Mouse (Mus musculus) ZHBTc4 (cell line): ENCODE results near the gene Ahcyl2.

Source experiments
- DNase-seq: peaks from one replicate; pipeline ENCODE4 v3.0.0-alpha.2; 2011; ENCODE audit warnings: low read depth, low spot score

The Ahcyl2 gene

DNA sequence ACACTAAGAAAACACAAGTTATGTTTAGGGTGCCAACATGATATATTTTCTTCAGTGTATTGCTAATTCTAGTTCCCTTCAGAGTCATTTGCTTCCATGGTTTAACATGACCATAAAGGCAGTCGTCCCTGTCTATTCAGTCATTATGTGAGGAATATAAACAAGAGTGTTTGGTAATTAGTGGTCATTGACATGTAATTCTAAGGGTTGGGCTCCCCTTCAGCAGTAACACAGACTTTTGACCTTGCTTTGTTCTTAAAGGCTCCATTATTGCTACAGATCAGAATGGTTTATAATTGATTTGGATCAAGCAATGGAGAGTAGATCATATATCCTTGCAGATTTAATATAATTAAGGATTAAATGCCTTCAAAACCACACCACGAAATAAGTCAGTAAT lies 82.9 kb downstream of the Ahcyl2 start:
- peak; percentile 54 for DNase-seq

DNA sequence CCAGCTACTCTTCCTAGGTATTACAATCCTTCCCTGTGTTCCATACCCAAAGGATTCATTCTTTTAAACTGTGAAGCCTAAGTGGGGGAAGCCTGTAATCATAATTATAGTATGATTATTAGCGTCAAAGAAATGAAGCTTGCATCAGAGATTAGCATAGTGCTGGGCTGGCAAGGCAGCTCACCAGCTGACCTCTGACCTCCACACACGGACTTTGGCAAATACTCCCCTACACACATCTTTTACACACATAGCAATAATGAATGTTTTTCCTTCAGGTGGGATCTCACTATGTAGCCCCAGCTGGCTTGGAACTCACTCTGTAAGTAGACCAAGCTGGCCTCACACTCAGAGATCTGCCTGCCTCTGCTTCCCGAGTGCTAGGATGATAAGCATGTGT lies 84.1 kb downstream of the Ahcyl2 start:
- no peak for DNase-seq

DNA sequence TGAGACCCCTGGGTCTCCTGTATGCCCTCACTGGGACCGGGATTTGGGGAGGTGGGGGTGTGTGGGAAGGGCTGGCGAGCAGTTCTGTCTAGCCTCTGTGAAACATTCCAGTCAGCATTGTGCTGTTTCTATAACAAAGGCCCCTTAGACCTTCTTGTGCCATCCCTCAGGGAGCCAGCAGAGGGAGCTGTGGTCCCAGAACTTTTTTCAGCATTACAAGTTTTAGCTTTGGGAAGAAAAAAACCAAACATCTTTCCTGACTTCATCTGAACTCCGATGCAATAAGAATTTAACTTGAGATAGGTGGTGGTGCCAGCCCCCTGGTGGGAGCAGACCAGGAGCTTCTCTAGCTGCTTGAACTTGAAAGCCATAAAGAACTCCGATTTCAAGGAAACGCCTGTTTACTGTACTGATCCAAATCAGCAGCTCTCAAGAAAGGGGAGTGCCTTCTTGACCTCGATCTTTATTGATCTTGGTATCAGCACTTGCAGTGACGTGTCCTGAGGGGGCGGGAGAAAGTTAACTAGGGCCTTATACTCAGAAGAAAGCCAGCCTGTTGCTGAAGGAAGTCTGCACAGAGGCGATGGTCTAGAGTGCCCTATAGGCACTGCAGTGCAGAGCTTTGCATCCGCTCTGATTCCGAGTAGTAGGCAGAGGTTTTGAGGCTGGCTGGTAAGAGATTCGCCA lies 85.5 kb downstream of the Ahcyl2 start:
- peak; percentile 87 for DNase-seq

DNA sequence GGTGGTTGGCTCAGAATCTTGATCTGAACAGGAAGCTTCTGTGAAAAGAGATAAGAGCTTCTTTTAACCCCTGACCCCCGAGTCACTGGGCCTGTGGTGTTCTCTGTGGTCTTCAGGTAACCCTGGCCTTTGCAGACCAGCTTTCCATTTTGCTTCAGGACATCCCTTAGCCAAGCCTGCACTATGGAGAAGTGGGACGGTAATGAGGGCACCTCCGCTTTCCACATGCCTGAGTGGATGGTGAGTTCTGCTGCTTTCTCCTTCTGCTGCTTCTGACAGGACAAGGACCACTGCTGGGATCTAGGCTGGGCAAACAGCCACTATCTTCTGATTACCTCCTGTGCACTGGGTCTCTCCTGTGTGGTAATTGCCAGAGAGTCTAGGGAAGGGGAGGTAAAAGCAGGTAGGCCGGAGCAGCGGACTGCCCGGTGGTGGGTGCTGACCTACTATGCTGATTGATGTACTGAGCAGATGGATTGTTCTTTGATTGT lies 86.1 kb downstream of the Ahcyl2 start:
- DNase-seq: no peak

DNA sequence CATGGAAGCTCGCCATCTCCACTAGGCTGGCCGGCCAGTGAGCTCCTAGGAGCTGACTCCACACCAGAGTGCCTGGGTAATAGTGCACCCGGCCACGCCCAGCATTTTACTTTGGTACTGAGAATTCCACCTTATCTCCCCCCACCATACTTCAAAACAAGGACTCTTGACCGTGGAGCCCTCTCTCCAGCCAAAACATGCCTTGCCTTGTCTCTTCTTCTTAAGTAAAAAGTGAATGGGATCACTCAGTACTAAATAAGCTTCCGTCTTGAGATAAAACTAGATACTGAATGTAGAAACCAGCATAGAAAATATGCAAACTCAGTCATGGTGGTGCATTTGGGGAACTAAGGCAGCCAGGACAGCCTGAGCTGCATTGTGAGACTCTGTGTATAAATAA lies 90.8 kb downstream of the Ahcyl2 start:
- no peak for DNase-seq

DNA sequence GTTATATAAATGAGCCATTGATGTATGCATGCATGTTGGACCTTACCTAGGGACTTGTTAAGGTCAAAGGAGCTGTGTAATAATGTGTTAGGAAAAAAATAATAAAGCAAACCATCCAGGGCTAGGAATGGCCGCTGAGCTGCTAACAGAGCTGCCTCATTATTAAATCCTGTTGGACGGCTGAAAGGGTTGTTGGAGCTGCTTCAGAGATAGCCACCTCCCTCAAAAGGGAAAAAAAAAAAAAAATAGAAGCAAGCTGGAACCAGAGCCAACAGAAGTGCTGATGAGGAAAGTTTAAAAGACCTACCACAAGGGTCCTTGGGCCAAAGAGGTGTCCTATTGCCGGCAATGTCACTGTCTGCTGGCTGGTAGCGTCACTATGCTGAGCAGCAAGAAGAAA lies 91.5 kb downstream of the Ahcyl2 start:
- DNase-seq: no peak

DNA sequence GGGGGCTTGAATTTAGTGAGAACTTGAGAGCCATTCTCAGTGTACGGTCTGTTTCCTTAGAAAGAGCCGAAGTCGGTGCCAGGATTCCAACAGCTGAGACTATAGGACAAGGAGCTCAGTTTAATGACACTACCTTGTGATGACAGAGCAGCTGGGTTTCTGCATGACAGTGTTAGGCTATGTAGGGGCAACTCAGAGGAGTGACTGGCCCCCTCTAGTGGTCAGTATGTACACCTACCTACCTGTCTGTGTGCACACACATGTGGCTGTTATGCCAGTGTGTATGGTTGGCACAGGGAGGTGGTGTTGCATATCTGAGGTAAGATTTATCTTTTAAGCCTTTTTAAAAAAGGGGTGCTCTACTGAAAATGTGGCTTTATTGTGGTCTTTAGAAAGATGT lies 92.4 kb downstream of the Ahcyl2 start:
- peak; percentile 86 for DNase-seq

DNA sequence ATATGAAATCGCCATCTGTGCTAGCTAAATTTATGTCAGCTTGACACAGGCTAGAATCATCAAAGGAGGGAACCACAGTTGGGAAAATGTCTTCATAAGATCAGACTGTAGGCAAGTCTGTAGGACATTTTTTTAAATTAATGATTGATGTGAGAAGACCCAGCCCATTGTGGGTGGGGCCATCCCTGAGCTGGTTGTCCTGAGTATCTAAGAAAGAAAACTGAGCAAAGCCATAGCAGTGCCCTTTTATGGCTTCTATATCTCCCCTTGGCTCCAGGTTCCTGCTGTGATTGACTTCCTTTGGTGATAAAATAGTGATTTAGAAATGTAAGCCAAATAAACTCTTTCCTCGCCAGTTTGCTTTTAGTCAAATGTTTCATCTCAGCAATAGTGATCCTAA lies 97.1 kb downstream of the Ahcyl2 start:
- no peak for DNase-seq

DNA sequence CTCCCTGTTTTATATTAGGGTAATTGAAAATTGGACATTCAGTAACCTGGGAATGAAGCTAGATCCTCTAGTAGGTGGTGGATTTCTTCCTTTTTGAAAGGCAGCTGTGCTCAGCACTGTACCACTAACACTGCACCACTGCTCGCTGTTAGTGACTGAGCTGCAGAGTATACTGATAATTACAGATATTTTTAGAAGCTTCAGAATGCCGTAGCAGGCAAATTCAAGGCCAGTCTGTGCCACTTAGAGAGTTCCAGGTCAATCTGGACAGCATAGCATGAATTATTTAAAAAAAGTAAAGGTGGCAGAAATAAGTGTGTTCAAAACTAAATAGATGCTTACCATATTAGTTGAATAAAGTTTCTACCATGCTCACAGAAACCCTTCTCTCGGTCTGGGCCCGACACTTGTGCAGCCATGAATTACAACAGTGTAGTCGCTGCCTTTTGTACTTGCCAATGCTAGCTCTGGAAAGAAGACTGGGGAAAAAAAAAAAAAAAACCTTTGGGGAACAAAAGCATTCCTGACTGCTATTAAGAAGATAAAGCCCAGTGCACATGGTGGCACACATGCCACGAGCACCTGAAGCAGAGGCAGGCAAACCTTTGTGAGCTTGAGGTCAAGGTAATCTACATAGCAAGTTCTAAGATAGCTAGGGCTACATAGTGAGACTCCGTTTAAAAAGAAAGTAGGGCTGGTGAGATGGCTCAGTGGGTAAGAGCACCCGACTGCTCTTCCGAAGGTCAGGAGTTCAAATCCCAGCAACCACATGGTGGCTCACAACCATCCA lies 99.3 kb downstream of the Ahcyl2 start:
- DNase-seq: peak; percentile 79

DNA sequence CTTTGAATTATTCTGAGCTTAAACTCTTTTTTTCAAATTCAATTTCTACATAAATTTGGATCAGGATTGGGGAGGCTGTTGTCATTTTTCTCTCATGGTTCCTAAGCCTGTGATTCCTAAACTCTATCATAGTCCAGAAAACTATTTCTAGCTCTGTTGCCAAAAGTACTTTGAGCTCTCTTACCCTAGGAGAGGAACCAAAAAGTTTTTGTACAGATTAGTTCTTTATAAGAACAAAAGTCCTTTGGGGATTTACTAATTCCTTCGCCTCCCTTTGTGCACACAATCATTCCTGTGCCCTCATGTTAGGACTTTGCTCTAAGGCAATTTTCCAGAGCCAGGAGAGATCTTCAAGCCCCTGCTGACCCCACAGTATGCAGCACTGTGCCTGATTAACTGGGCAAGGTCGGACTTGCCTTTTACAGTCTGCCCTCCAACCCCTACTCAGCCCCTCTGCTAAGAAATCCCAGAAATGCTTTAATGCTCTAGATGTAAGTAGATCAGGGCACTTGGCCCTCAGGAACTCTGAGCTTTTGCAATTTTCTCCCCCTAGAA lies 100.6 kb downstream of the Ahcyl2 start:
- no peak for DNase-seq

DNA sequence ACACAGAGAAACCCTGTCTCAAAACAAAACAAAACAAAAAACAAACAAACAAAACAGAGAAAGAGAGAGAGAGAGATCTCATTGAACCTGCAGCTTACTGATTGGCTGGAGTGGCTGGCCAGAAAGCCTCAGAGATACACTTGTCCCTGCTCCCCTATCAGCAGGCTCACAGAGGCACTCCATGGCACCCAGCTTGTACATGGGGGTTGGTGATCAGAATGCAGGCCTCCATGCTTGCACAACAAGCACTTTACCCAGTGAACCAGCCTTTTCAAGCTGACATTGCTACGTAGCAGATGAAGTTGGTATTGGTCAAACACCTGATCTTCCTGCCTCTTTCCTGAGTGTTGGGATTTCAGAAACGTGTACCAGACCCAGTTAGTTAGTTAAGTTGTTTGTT lies 105.8 kb downstream of the Ahcyl2 start:
- no peak for DNase-seq

DNA sequence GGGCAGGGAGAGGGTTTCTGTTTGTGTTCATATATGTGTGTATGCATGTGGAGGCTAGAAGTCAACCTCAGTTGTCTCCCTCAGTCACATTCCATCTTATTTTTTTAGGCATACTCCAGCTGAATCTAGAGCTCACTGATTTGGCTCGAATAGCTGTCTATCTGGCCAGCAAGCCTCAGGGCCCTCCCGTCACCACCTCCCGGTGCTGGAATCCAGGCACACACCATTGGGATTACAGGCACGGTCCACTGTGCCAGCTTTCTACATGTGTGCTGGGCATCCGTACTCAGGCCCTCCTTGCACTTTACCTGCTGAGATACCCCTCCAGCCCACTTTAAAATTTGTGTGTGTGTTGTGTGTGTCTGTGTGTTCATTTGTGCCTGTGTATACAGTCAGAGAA lies 107.8 kb downstream of the Ahcyl2 start:
- no peak for DNase-seq

DNA sequence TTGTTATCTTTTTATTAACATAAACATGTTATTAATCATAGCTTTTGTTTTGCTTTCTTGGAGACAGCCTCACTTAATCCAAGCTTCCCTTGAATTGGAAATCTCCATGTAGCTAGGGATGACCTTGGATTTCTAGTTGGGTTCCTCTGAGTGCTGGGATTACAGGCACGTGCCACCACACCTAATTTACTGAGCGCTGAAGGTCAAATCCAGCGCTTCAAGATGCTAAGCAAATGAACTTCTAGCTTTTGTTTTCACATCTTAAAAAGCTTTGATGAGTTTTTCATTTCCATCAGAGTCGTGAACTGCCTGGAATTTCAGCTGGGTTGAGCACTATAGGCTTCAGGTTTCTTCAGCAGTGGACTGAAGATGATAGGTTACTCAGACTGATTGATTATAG lies 109.0 kb downstream of the Ahcyl2 start:
- DNase-seq: peak; percentile 62

DNA sequence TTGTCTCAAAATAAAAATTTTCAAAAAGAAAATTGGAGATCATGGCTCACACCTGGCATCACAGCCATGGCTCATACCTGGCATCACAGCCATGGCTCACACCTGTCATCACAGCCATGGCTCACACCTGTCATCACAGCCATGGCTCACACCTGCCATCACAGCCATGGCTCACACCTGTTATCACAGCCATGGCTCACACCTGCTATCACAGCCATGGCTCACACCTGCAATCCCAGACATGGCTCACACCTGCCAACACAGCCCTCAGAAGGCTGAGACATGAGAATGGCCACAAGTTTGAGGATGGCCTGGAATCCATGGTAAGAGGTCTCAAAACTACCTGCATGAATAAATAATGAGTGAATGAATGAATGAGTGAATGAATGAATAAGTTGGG lies 111.8 kb downstream of the Ahcyl2 start:
- DNase-seq: no peak

DNA sequence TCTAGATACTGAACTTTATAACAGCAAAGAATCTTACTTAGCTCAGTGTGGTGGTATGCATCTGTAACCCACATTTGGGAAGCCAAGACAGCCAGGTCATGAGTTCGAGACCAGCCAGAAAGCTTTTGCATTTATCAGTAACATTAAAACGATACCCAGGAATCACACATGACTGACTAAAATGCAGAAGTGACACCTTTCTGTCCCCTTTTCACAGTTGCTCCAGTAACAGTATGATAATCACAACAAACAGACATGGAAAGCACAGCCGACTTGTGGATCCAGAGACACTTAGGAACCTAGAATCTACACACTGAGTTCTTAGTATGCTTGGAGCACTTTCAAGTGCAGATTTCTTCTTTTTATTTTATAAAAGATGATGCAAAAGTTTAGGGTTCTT lies 113.0 kb downstream of the Ahcyl2 start:
- no peak for DNase-seq

DNA sequence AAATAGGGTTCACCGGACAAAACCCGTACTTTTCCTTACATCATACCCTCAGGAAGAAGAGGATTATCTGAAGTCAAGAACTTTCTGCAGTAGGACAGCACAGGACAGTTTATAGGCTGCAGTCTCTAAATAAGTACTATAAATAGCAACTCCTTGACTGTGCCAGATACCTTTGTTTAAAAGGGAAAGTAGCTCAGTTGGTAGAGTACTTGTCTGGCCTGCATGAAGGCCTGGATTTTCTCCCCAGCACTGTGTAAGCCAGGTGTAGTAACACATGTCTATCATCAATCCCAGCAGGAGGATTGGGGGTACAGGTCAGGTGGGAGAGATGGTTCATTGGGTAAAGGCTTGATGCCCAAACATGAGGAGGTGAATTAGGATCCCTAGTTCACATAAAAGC lies 114.1 kb downstream of the Ahcyl2 start:
- no peak for DNase-seq

DNA sequence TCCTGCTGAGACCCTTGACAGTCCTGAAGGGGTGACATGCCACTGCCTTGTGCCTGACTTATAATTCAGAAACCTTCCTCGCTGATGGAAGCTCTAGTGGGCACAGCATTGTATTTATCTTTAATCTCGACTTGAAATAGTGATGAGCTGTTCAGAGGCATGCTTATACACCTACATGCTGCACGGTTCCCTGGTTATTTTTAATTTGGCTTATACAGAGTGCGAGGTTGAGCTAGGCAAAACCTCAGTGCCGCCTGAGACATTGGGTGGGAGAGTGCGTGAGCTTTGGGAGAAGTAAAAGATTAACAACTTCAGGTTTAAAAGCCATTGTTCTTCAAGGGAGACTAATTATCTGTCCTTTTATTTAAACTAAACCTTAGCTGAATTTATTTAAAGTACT lies 115.1 kb downstream of the Ahcyl2 start:
- DNase-seq: no peak

DNA sequence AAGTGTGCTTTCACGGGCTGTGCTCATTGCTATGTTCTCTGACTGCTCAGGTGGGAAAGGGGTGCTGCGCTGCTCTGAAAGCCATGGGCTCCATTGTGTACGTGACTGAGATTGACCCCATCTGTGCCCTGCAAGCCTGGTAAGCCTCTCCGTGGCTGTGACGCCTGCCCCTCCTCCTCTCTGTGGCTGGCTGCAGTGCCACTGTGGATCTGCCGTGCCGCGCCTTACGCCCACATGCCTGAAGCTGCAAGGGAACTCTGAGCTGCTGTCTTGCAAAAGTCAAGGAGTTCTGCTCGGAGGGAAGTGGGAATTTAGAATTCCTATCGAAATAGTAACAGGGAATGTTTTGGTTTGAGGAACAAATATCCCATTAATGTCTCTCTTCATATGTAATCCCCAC lies 123.3 kb downstream of the Ahcyl2 start:
- DNase-seq: no peak

DNA sequence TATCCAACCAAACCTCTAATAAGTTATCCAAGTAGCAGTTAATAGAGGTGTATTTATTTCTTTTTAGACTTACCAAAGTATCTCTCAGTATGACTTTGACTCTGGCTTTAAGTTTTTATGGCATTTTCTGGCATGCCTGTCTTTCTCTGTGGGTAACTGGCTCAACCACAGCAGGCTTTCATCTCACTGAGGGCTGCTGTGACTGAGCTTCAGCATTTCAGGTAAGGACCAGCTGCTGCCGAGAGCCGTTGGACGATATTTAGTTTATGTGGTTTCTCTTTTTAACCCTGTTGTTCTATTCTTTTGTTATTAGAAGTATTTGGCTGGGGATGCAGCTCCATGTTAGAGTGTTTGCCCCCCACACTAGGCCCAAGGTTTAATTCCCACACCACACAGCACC lies 129.2 kb downstream of the Ahcyl2 start:
- DNase-seq: no peak

DNA sequence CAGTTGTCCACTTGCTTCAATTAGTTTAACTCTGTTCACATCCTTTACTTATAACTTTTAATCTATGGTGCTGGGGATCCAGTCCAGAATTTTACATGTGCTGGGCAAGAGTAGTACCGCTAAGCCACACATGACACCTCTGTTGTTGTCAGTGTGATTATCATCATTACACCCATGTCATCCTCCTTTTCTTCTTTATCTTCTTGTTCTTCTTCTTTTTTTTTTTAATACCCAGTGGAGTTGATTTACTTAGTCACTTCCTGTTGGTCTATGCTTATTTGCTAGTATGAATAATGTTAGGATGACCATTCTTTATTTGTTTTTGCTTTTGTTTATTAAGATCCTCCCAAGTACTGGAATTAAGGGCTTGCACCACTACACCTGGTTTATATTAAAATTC lies 133.6 kb downstream of the Ahcyl2 start:
- no peak for DNase-seq

DNA sequence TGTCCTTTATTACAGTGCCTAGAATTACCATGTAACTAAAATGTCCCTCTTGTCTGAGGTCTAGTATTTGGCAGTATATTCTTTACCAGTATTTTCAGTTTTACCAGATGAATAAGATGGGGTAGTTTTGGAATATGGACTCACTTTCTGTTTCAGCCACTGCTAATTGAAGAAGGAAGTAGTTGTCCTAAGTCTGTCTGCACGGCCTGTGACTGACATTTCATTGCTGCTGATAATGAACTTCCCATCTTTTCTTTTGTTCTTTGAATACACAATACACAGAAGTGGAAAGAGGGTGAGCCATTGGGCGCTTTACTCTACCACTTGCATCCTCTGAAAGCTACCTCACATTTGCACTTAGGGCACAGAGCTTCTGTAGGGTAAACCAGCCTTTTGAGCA lies 134.4 kb downstream of the Ahcyl2 start:
- DNase-seq: no peak

DNA sequence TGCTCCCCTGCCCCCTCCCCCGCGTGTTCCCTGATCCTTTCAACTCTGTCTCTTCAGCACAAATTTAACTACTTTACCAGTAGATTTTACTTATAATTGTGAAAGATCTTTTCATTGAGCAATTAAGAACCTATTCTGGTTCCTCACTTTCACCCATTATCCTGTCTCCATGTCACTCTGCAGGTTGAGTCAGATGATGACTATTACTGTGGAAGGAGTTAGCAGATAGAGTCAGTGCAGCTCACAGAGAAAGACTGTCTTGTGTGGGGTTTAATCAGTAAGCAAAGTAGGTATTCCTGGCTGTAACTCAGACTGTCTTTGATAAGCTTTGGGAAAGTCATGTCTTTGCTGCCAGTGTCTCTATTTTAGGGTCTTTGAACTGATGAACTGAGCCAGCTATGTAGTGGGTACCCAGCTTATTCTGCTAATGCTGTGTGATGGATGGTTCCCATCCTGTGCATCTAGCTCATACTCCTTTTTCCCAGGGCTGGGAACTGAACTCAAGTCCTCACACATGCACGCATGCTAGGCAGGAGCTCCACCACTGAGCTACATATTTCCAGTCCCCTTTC lies 135.6 kb downstream of the Ahcyl2 start:
- DNase-seq: no peak

DNA sequence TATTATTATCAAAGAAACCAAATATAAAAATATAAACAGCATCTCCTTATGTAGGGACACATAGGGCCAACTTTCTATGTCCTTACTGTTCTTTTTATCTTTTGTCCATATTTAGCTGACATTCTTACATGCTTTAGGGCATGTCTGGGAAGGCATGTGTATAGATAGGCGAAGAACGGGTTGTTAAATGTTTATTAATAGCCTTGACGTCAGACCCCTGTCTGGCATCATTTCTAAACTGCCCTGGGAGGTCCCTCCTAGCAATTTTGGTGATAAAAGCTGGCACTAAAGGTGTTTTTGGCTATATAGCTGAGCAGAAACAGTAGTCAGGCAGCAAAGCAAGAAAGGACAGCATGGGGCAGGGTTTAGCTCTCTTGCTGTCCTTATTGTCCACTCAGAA lies 136.5 kb downstream of the Ahcyl2 start:
- DNase-seq: no peak
